In genomic region chr12:75765751-75766150, GRCm38 (mm10) we compare ENCODE assay signal across 12 mouse cellular contexts. TPM values are rescaled to one million over a fixed set of nuclear protein-coding genes. Genes with fewer than 3 reads are reported as not detected.
A peak's percentile ranks its signal among the peaks of the same experiment; 100 is the strongest.
DNase-seq lines count a peak whose midpoint lies in the region; ATAC-seq and TF ChIP-seq lines count a peak whose summit lies in the region.
"Had no signal": no experiment of that assay in that cellular context is flagged by ENCODE, and none has a peak within 500 bp of the region (broad histone marks: within the 10 kb centered on the region; RNA-seq: fewer than 3 reads in every experiment).

No protein-coding gene starts in this region.

- no peak for DNase-seq in lung, adult 2 months
- DNase-seq in naive thymus-derived CD4-positive, alpha-beta T cell, adult 2 months (ENCODE audit: low read depth): peak; percentile 8
- DNase-seq in cerebellum, adult 11 months: no peak
- DNase-seq: right cerebral cortex, postnatal 25 days had no signal

- H3K27me3 ChIP-seq in lung, embryonic 15.5 days: no peaks in the 10 kb centered on the region
- H3K27me3 ChIP-seq in heart, embryonic 15.5 days: no peaks in the 10 kb centered on the region
- no peaks in the 10 kb centered on the region for H3K27me3 ChIP-seq in kidney, embryonic 15.5 days
- H3K27me3 ChIP-seq in forebrain, embryonic 16.5 days (replicated peaks; ENCODE audit: control insufficient read depth, insufficient read depth, low read length): no peaks in the 10 kb centered on the region
- H3K27me3 ChIP-seq: embryonic facial prominence, embryonic 12.5 days; megakaryocyte, embryonic 14.5 days; neural tube, embryonic 13.5 days had no signal

- no peak for ATAC-seq in lung, embryonic 15.5 days (ENCODE audit: borderline replicate concordance, extremely low read depth, low FRiP score, low TSS enrichment)
- no peak for ATAC-seq in heart, embryonic 15.5 days (replicated peaks; ENCODE audit: insufficient number of reproducible peaks, insufficient read depth, low FRiP score, low read depth)
- no peak for ATAC-seq in kidney, embryonic 15.5 days (replicated peaks; ENCODE audit: low FRiP score)
- no peak for ATAC-seq in forebrain, embryonic 16.5 days
- no peak for ATAC-seq in cerebellum, adult (ENCODE audit: insufficient number of reproducible peaks, low FRiP score, low TSS enrichment)

- TF ChIP-seq POLR2A in lung, adult 2 months (IDR thresholded peaks at IDR 0.05; ENCODE audit: borderline replicate concordance, extremely low read depth, low read depth, low read length): no peak

- TF ChIP-seq CTCF in lung, adult 2 months (IDR thresholded peaks at IDR 0.05; ENCODE audit: insufficient read depth, low read length): no peak

- WGBS in lung, embryonic 15.5 days: 40% methylated on average over 3 of the region's 3 CpGs
- 29% methylated on average over 3 of the region's 3 CpGs for WGBS in lung, adult 2 months
- 26% methylated on average over 3 of the region's 3 CpGs for WGBS in heart, embryonic 15.5 days
- WGBS in kidney, embryonic 15.5 days: 38% methylated on average over 3 of the region's 3 CpGs
- WGBS in forebrain, embryonic 16.5 days: 85% methylated on average over 3 of the region's 3 CpGs

- H3K36me3 ChIP-seq in lung, embryonic 15.5 days: no peaks in the 10 kb centered on the region
- H3K36me3 ChIP-seq in heart, embryonic 15.5 days: no peaks in the 10 kb centered on the region
- H3K36me3 ChIP-seq in kidney, embryonic 15.5 days: no peaks in the 10 kb centered on the region
- H3K36me3 ChIP-seq in forebrain, embryonic 16.5 days (ENCODE audit: control insufficient read depth, insufficient read depth): no peaks in the 10 kb centered on the region
- H3K36me3 ChIP-seq: embryonic facial prominence, embryonic 12.5 days; neural tube, embryonic 13.5 days had no signal

- 0 out of 2 replicates have a peak, but pooled peaks cover 5% of the 10 kb centered on the region for H3K4me1 ChIP-seq in lung, embryonic 15.5 days
- no peaks in the 10 kb centered on the region; the same call in 1 of the 2 replicates for H3K4me1 ChIP-seq in lung, adult 2 months (ENCODE audit: control insufficient read depth, insufficient read depth, low read length)
- H3K4me1 ChIP-seq in heart, embryonic 15.5 days (replicated peaks): peaks cover 16% of the 10 kb centered on the region
- H3K4me1 ChIP-seq in kidney, embryonic 15.5 days: peaks cover 15% of the 10 kb centered on the region
- H3K4me1 ChIP-seq in forebrain, embryonic 16.5 days (replicated peaks; ENCODE audit: control insufficient read depth, insufficient read depth, low read length): no peaks in the 10 kb centered on the region
- H3K4me1 ChIP-seq: neural tube, embryonic 13.5 days had no signal

- H3K4me2 ChIP-seq in lung, embryonic 15.5 days: peak overlapping the region; percentile 26; the same call in 1 of the 2 replicates
- H3K4me2 ChIP-seq in heart, embryonic 15.5 days: peak overlapping the region; percentile 16; the same call in 1 of the 2 replicates
- H3K4me2 ChIP-seq in kidney, embryonic 15.5 days: no peak overlapping the region
- H3K4me2 ChIP-seq in forebrain, embryonic 16.5 days (ENCODE audit: low read length): no peak overlapping the region
- H3K4me2 ChIP-seq: embryonic facial prominence, embryonic 12.5 days; neural tube, embryonic 13.5 days had no signal

- no peak overlapping the region for H3K9ac ChIP-seq in lung, embryonic 15.5 days
- H3K9ac ChIP-seq in heart, embryonic 15.5 days: no peak overlapping the region
- H3K9ac ChIP-seq in kidney, embryonic 15.5 days: no peak overlapping the region
- no peak overlapping the region for H3K9ac ChIP-seq in forebrain, embryonic 16.5 days (replicated peaks; ENCODE audit: low read depth, low read length)
- H3K9ac ChIP-seq: embryonic facial prominence, embryonic 12.5 days; neural tube, embryonic 13.5 days had no signal

- H3K27ac ChIP-seq in lung, embryonic 15.5 days: 0 out of 2 replicates have a peak overlapping the region, but pooled peaks have one; percentile 47
- H3K27ac ChIP-seq in heart, embryonic 15.5 days: peak overlapping the region; percentile 63
- peak overlapping the region; percentile 71 for H3K27ac ChIP-seq in kidney, embryonic 15.5 days
- H3K27ac ChIP-seq in forebrain, embryonic 16.5 days (ENCODE audit: low read length): no peak overlapping the region
- H3K27ac ChIP-seq: embryonic facial prominence, embryonic 12.5 days had no signal

- no peak overlapping the region for H3K4me3 ChIP-seq in lung, embryonic 15.5 days
- no peak overlapping the region for H3K4me3 ChIP-seq in lung, adult 2 months (replicated peaks; ENCODE audit: extremely low read depth, low read depth, low read length)
- H3K4me3 ChIP-seq in heart, embryonic 15.5 days: no peak overlapping the region
- no peak overlapping the region for H3K4me3 ChIP-seq in kidney, embryonic 15.5 days (replicated peaks)
- H3K4me3 ChIP-seq in forebrain, embryonic 16.5 days (replicated peaks; ENCODE audit: low read length): no peak overlapping the region
- H3K4me3 ChIP-seq: embryonic facial prominence, embryonic 12.5 days; megakaryocyte, embryonic 14.5 days; neural tube, embryonic 13.5 days had no signal

- H3K9me3 ChIP-seq in lung, embryonic 15.5 days: no peaks in the 10 kb centered on the region
- H3K9me3 ChIP-seq in heart, embryonic 15.5 days (replicated peaks): no peaks in the 10 kb centered on the region
- H3K9me3 ChIP-seq in kidney, embryonic 15.5 days (replicated peaks): no peaks in the 10 kb centered on the region
- H3K9me3 ChIP-seq in forebrain, embryonic 16.5 days (ENCODE audit: control insufficient read depth, low read length): no peaks in the 10 kb centered on the region
- H3K9me3 ChIP-seq: embryonic facial prominence, embryonic 12.5 days; neural tube, embryonic 13.5 days had no signal

RNA-seq across cellular contexts. Expression of gene Sgpp1, which starts 30.2 kb away (rescaled TPM):
- polyA plus RNA-seq in lung, embryonic 15.5 days (2015; fragmentation: Nextera tagmentation; extraction: Ambion mirVana): 15.5 and 15.6 TPM in 2 replicates
- polyA plus RNA-seq in lung, adult 2 months (2012; rRNA removed): 31.1 and 35.2 TPM in 2 replicates
- polyA plus RNA-seq in heart, embryonic 15.5 days (2015; fragmentation: Nextera tagmentation; extraction: Ambion mirVana): 13.8 and 17.5 TPM in 2 replicates
- 14.1 and 14.3 TPM in 2 replicates for polyA plus RNA-seq in kidney, embryonic 15.5 days (2015; fragmentation: Nextera tagmentation; extraction: Ambion mirVana)
- polyA plus RNA-seq in forebrain, embryonic 16.5 days (2015; fragmentation: Nextera tagmentation; extraction: Ambion mirVana): 14.2 and 16.9 TPM in 2 replicates

RNA-seq across cellular contexts. Expression of gene Syne2, which starts 52.2 kb away (rescaled TPM):
- polyA plus RNA-seq in lung, embryonic 15.5 days (2015; fragmentation: Nextera tagmentation; extraction: Ambion mirVana): 60.6 and 67.2 TPM in 2 replicates
- polyA plus RNA-seq in lung, adult 2 months (2012; rRNA removed): 79.1 and 82.0 TPM in 2 replicates
- polyA plus RNA-seq in heart, embryonic 15.5 days (2015; fragmentation: Nextera tagmentation; extraction: Ambion mirVana): 38.7 and 45.7 TPM in 2 replicates
- 60.2 and 60.9 TPM in 2 replicates for polyA plus RNA-seq in kidney, embryonic 15.5 days (2015; fragmentation: Nextera tagmentation; extraction: Ambion mirVana)
- polyA plus RNA-seq in forebrain, embryonic 16.5 days (2015; fragmentation: Nextera tagmentation; extraction: Ambion mirVana): 107 and 110 TPM in 2 replicates

Comparison
In these comparisons a context has a peak if more than half of its experiments do, and no peak if none do; other contexts are left out.
1. H3K4me2 ChIP-seq: peak in lung, embryonic 15.5 days (single experiment) and heart, embryonic 15.5 days (single experiment); none in kidney, embryonic 15.5 days (single experiment) and forebrain, embryonic 16.5 days (single experiment).